Mouse (Mus musculus) embryonic fibroblast, embryonic 13.5 days (primary cell): ENCODE data around the gene Gm9611. TPM values are rescaled to one million over a fixed set of nuclear protein-coding genes. Genes with fewer than 3 reads are reported as not detected.
"Not testable (repeated sequence)": the region's sequence is repeated elsewhere in the genome, so short reads cannot be mapped to it uniquely, and the experiment has no call there.

ENCODE experiments used
- H3K27ac ChIP-seq: 2 replicates; pipeline ENCODE4 v1.5.1; 2012; ENCODE audit warnings: low read length, control low read depth, inconsistent platforms; ENCODE audit not compliant: insufficient read depth
- H3K4me1 ChIP-seq: 2 replicates; pipeline ENCODE4 v1.6.1; 2011; ENCODE audit warnings: low read length; ENCODE audit not compliant: control insufficient read depth, insufficient read depth
- H3K4me3 ChIP-seq: 2 replicates; pipeline ENCODE4 v1.5.1; 2011; ENCODE audit warnings: mild to moderate bottlenecking, control low read depth, low read length; ENCODE audit not compliant: insufficient read depth
- polyA plus RNA-seq: library from polyadenylated mRNA; stranded (reverse); fragments of >200 nt; gene quantifications from 2 replicates; pipeline ENCODE4 v1.2.4, GENCODE M21; 2011; ENCODE audit warnings: low read depth; ENCODE audit not compliant: missing spikeins, insufficient read length

The Gm9611 gene
- polyA plus RNA-seq: not detected in 2 replicates

- H3K4me3 ChIP-seq, H3K4me1 ChIP-seq, H3K27ac ChIP-seq: not testable (repeated sequence)
These were observed at the start of gene Gm9611 for GRCm38 (mm10) chr14:42297258-42297657. TSS of gene Gm9611 (minus strand) at chr14:42297358.

GRCm38 (mm10) chr14:42309910-42310309 is 12.8 kb upstream of the Gm9611 start, which contains the start of gene Gm7995:
TSS of gene Gm7995 (plus strand) at chr14:42310210.
- H3K4me1 ChIP-seq, H3K27ac ChIP-seq, H3K4me3 ChIP-seq: not testable (repeated sequence)

GRCm38 (mm10) chr14:42259948-42260347 is 37.2 kb downstream of the Gm9611 start, which contains the start of gene Gm17026:
TSS of gene Gm17026 (minus strand) at chr14:42260048.
- H3K27ac ChIP-seq, H3K4me1 ChIP-seq, H3K4me3 ChIP-seq: not testable (repeated sequence)

Other genes starting within 250 kb of the Gm9611 start
- not detected in 2 replicates for gene Gm7951, start 180.0 kb downstream of the Gm9611 start, polyA plus RNA-seq
- not detected in 2 replicates for gene Gm17027, start 134.7 kb downstream of the Gm9611 start, polyA plus RNA-seq
- not detected in 2 replicates for gene Gm3573, start 106.6 kb downstream of the Gm9611 start, polyA plus RNA-seq
- gene Gm17026, start 37.3 kb downstream of the Gm9611 start, polyA plus RNA-seq: not detected in 2 replicates
- gene Gm7995, start 12.9 kb upstream of the Gm9611 start, polyA plus RNA-seq: not detected in 2 replicates
- gene Gm8005, start 142.3 kb upstream of the Gm9611 start, polyA plus RNA-seq: not detected in 2 replicates
- gene Gm8011, start 166.5 kb upstream of the Gm9611 start, polyA plus RNA-seq: not detected in 2 replicates
- gene Gm8020, start 205.0 kb upstream of the Gm9611 start, polyA plus RNA-seq: not detected in 2 replicates
- gene Gm8024, start 226.9 kb upstream of the Gm9611 start, polyA plus RNA-seq: not detected in 2 replicates